Mouse (Mus musculus) urinary bladder, postnatal 25 days (tissue): Measurements from ENCODE around the gene Armh3.
"Not testable (repeated sequence)": the region's sequence is repeated elsewhere in the genome, so short reads cannot be mapped to it uniquely, and the experiment has no call there.

ENCODE experiments used
- DNase-seq: peaks from one replicate; pipeline ENCODE4 v3.0.0; 2022; ENCODE audit warnings: low spot score

Armh3 gene

DNA sequence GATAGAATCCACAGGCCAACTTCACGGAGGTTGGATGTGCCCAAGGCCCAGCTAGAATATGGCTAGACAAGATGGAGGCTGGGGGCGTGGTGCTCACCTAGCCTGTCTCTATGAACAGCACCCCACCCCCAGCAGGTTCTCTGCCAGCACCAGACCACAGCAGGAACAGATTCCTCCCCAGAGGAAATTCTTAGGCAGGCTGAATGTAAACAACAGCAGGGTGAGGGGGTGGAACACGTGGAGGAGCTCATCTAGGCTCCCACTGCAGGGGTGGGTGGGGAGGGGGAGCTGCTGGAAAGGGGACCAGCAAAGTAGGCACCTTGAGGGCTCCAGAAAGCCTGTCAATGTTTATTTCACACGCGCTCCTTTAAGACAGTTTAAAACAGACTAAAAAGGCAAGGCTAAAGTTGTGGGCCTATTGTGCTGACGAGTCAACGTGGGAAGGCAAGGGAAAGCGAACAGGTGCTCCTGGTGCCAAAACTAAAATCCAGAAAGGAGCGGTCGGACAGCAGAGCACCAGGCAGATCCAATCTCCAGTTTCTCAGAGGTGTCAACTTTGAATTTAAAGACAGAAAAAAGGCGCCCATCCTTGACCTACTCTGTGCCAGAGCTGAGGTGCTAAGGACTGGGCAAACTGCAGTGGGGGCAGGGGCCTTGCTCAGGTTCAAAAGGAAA, 180.3 kb downstream of the Armh3 start:
- no peak for DNase-seq

DNA sequence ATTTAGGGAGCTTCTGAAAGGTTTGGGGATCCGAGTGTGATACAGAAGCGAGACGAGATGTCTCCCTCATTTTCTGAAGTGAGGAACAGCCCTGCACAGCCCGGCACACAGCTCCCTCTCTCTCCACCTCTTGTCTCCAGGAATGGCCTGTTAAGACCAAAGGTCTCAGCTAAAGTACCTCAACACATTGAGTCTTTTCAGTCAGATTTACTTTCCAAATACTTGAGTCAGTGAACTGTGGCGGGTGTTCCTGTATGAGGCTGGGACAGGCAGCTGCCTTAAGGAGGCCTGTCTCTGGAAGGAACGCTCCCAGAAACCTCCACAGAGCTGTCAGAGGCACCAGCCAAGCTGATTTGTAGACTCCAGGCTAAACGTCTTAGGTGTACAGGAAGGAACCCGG, 181.6 kb downstream of the Armh3 start:
- no peak for DNase-seq

DNA sequence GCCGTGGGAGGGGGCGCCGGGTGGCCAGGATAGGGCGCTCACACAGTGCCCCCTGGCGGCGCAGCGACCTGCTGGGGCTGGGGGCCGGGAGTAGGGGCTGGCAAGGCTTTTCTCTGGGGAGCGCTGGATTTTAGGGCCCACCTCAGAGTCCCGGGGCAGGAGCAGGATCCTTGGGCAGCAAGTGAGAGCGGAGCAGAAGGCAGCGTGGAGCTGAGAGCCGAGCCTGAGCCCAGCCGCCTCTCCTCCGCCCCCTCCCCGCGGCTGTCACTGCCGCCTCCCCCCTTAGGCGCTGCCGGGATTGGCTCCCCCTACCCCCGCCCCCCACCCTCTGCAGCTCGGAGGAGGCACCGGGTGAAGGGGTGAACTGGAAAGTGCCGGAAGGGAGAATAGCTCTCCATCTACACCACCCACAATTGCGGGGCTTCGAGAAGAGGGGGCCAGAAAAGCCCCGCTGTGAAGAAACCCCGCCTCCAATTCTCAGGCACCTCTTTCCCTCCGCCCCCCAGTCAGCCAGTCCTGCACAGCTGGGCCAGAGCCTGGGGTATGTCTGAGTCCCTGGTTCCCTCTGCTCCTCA, 182.4 kb downstream of the Armh3 start, which contains the start of gene Kcnip2:
TSS of gene Kcnip2 (minus strand) at position 231 of the 575 bp plus-strand sequence.
- no peak for DNase-seq

DNA sequence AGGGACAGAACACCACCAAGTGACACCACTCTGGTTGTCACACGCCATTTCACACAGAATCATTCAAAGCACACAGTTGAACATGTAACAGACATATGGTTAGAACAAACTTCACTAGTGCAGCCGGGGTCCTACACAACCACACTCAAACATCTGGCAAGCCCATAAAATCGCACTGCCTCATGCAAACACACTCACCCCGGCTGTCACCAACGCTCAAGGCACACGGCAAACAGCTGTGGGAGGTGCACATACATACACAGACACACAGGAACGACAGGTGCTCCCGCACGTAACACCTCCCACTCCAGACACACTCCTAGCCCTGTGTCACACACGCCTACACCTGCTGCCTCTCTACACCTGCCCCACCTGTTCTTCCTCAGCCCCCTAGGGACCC, 183.1 kb downstream of the Armh3 start:
- DNase-seq, result no peak

DNA sequence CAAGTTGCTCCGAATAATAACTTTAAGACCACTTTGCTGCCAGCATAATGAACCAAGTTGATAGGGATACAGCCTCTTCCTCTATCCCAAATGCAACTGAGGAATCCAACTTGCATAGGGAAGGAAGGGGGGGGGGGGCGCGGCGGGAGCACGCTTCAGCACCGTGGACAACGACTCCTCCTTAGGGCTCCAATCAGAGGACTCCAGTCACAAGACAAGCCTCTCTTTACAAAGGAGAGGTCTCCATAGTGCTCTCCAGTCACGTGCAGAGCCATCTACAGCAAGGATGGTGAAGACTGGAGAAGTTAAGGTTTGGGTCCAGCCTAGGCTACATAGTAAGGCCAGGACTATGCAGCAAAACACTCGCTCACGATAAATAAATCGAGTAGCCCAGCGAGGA, 184.5 kb downstream of the Armh3 start:
- DNase-seq, result no peak

DNA sequence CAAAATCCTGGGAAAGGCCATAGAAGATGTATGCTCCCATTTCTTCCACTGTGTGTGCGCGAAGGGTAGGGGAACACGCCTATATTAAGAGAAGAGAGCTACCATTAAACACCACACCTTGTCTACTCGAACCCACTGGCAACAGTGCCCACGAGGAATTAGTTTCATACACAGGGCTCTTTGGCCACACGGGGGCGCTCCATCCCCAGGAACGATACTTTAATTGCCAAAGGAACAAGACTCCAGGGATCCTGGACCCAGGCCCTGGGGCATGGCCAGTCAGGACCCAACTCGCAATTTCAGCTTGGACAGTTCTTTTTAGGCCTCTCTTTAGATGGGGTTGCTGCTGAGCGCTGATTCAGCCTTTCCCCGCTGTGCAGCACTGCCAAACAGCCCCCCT, 185.0 kb downstream of the Armh3 start:
- peak; percentile 85 for DNase-seq

DNA sequence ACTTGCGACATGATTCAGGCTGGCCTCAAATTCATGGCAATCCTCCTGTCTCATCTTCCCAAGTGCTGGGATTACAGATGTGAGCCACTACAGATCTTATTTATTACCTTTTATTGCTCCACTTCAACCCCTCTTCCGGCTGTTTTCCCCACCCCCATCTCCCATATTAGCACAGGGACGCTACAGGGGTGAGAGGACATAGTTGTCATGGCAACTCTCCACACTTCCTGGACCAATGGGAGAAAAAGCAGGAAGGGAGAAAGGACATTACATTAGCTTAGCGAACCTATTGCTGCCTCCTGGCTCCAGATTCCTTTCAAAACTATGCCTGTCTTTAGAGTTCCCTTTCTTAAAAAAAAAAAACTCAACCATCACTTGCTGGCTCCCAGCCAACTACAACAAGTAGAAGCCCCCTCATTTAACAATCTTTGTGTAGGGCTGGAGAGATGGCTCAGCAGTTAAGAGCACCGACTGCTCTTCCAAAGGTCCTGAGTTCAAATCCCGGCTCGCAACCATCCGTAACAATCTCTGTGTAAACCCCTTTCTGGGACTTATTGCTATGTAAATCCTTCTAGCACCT, 185.5 kb downstream of the Armh3 start:
- no peak for DNase-seq

DNA sequence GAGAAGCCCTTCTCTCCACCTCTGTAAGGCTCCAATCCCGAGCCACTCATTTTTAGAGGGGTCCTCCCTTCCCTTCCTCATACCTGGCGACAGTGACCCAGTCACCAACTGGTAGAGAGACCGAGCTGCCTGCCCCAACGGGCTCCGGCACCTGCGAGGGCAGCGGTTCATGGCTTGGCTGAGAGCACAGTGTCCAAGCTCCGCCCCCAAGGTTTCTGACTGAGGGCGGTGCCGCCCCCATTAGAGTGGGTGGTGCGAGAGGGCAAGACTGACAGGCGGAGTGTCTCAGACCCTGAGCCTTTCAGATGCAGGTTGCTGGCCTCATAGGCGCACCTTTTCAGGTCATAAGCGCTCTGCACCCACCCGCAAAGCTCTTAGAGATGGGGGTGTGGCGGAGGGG, 186.2 kb downstream of the Armh3 start:
- DNase-seq, result peak; percentile 32

DNA sequence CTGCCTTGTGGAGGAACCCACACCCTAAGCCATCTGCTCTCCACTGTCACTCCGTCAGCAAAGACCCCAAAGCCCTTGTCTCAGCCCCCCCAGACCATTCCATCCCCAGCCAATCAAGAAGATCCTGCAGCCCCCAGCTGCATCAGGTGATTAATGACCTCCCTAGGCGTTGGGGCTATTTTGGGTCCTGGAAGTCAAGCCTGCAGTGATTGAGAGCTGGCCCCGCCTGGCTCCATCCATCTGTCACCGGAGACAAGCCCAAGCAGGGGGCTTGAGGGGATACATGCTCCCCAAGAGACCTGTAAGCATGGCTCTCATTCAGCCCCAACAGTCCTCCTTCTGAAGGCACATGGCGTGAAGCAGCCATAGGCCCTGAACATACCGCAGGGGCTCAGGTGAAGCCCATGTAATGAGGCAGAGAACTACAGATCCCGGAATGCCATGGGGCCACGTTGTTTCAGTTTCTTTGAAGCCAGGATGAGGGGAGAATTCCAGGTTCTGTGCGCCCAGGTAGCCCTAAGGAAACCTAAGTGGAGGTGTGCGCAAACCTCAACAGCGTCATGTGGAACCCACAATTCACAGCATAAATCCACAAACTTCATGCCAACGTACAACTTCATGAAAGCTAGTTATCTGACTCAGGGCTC, 187.1 kb downstream of the Armh3 start:
- DNase-seq, result no peak

DNA sequence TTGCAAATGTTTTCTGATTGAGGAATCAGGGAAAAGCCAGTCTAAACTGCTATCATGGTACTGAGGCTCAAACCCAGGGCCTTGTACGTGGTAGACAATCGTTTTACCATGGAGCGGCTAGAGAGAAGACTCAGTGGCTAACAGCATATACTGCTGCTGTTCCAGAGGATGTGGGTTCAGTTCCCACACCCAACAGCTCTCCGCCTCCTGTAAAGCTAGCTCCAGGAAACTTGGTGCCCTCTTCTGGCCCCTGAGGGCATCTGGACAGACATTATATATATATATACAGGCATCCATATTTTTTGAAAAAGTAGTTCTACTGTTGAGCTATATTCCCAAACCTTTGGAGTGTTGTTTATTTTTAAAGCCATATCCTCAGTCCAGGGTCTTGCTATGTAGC, 190.6 kb downstream of the Armh3 start:
- no peak for DNase-seq

DNA sequence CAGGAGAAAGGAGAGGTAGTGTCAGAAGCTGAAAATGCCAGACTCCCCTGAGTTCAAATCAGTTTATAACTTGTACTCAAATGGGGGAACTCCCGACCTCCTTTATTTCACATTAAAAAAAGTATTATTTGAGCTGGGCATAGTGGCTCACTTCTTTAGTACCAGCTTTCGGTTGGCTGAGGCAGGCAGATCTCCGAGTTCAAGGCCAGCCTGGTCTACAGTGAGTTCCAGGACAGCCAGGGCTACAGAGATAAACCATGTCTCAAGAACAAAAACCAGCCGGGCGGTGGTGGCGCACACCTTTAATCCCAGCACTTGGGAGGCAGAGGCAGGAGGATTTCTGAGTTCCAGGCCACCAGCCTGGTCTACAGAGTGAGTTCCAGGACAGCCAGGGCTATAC, 192.5 kb downstream of the Armh3 start:
- not testable (repeated sequence) for DNase-seq

DNA sequence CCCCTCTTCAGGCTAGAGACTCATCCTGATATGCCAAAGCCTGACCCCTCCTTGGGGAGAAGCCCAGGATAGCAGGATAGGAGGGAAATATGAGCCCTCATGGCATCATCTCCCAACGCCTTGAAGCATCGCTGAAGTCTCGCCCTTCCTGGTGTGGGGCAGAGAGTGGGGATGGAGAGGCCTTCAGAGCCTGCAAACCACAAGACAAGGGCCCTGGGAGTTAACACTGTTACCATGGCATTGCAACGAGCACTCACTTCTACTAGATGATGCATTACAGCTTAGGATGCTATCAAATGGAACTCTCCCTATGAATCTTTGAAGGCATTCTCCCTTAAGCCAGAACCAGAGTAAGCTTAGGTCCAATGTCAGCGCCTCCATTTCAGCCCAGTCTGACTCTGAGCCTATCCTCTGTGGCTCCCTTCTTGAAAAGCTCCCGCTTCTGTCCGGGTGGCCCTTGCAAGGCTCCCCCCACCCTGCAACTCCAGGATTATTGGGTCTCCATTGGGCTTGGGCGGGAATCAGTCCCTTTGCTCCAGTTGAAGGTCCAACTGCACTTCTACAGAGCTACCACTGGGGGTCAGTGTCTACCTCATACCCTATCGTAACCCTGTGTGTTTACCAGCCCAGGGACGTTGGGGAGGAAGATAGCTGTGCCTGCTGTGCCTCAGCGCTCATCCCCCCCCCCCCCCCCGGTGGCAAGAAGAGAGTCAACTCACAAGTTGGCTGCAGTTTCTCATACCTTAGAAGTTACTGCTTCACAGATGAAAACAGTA, 193.5 kb downstream of the Armh3 start:
- DNase-seq, result no peak

DNA sequence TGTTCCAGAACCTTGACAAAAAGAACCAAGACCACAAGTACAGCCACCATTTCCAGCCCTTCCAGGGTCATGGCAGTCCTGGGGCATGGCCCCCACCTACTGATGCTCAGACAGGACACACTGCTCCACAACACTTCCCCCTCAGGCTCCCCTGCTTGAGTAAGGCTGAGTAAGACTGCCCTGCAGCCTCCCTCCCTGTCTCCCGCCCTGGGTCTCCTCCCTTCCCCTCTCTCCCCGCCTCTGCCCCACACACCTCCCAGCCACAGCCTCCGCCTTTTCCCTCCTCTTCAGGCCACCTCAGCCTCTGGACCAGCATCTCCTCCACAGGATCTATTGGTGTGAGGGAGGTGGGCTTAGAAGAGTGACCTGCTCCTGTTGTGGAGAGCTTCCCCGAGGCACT, 194.9 kb downstream of the Armh3 start:
- DNase-seq, result no peak

DNA sequence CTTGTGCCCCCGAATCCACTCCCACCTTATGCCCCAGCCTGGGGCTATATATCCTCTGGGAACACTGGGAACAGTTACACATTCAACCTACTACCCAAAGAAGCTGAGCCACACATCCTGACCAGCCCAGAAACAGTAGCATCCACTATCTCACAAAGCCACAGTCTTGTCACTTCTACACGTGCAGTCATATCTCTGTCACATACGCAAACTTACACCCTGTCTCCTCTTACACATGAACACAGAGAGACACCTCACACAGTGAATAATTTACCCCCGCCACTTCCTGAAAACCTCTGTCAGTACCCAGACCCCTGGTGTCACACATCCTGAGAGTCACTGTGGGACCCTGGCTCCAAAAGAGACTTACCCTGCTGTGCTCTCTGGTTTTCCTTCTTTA, 195.6 kb downstream of the Armh3 start:
- DNase-seq, result no peak

DNA sequence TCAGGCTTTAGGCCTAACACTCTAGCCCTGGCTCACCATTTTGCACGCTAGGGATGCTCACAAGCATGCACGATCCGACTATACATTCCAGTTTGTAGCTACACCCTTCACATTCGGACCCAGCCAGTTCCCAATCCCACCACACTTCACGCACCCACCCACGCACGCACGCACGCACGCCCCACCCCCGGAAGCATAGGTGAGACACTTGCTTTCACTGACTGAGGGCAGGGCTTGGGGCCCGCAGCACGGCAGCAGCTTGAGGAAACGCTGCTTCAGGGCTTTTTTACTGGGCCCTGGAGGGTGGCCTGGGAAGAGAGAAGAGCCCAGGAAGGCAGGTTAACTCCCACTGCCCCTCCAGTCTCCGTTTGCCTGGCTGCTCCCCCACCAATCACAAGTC, 201.4 kb downstream of the Armh3 start:
- no peak for DNase-seq

DNA sequence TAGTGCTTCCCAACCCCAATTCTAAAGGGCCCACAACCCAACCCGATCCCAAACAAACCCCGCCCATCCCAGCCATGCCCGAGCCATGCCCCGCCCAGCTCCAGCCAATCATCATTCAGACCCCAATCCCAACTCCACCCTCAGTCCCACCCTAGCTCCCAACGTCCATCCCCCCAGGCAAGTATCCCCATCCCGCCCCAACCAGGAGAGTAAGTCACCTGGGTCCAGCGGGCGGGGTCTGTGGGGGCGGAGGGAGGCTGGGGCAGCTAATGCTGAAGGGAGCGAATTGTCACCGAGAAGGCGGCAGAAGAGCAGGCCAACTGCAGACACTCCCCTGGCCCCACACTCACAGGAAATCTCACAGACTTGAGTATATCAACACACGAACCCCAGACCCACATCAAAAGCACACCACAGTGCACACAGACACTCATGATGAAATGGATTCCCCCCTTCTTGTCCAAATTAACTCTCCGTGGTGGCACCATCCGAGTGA, 202.2 kb downstream of the Armh3 start:
- DNase-seq, result no peak

DNA sequence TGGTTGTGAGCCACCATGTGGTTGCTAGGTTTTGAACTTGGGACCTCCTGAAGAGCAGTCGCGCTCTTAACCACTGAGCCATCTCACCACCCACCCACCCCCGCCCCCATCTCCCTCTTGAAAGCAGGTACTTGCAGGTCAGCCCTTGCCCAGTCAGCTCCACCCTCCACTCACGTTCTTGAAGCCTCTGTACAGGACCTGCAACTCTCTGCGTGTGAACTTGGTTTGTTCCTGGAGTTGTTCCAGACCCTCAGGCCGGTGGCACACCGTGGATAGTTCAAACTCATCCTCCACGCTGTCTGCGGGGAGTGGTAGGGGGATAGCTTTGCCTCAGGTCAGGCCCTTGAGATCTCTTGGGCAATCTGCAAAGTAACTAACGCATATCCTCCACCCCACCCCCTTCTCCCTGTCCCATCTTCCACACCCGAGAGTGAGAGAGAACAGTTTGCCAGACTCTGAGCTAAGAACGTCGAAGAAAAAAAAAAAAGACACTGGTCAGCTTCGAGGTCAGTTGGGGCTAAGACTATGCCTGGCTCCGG, 202.8 kb downstream of the Armh3 start:
- DNase-seq, result no peak

DNA sequence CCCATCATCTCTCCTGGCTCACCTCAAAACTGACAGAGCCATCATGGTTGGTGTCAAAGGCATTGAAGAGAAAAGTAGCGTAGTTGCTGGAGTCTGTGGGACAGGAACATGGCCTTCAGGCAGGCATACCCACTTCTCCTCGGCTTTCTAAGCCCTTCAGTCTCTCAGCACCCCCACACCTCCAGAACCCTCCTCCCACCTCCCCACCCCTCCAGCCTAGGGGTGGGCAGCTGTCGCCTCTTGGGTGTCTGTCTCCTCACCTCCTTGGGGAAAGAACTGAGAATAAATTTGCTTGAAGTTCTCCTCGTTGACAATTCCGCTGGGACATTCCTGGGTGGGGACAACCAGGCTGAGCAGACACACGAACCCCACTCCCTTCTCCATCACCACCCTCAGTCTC, 203.6 kb downstream of the Armh3 start:
- no peak for DNase-seq

DNA sequence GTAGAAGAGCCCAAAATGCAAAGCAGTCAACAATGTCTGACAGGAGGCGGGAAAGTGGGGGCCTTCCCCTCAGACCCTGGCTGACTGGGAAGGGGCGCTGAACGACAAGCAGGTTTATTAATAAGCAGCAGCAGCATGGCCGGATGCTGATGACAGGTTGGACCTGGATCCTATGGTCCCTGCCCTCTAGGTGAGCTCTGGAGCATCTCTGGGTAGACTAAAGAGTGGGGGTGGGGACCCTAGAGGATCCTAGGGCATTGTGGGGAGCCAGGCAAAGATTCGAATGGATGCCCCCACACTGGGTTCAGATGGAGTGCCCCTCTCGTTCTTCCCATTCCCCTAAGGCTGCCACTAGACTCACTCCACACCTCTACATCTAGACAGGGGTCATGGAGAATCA, 205.9 kb downstream of the Armh3 start:
- DNase-seq, result no peak

DNA sequence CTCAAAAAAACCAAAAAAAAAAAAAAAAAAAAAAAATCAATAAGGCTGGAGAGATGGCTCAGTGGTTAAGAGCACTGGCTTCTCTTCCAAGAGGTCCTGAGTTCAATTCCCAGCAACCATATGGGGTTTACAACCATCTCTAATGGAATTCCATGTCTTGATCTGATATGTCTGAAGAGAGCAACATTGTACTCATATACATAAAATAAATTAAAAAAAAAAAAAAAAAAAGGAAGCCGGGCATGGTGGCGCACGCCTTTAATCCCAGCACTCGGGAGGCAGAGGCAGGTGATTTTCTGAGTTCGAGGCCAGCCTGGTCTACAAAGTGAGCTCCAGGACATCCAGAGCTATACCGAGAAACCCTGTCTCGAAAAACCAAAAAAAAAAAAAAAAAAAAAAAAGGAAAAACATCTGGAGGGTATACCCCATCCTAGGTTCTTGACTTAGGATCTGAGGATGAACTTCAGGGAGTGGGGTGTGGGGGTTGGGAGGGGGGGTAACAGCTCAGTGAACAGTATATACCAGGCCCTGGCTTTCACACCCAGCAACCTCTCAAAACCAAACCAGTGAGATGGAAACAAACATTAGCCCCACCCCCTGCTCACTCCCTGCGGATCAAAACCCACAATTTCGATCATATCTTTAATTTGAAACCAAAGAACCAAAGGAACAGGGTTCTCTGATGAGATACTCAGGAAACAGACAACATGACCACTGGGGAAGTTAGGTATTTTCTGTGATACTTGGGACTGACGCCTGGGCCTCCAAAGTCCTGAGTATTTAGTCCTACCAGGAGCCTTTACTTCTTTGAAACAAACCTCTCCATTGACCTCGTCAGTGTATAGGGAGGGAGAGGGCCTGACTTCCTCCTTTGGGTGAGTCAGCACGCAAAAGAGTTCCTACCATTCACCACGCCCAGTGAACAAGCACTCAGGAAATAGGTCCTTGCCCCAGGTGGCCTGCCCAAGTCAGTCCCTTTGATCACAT, 208.1 kb downstream of the Armh3 start:
- DNase-seq, result no peak

DNA sequence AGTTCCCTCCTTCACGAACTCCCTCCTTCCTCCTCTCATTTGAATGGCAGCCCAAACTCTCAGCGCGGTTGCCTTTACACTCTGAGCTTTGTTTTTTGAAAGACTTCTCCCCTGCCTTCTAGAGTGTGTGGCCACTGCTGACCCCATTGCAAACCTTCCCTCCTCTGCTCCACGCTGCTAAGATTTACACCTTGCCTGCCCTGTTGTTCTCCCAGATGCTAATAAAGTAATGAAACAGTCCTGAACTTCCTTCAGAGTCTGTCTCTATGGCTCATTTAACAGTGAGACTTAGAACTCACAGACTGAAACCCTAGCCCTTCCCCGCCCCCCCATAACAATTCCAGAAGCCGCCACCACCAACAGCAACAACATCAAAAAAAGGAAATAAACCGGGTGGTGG, 208.9 kb downstream of the Armh3 start:
- DNase-seq, result no peak
